Comparison of ENCODE assay signal across 14 mouse cellular contexts in the genomic region with DNA sequence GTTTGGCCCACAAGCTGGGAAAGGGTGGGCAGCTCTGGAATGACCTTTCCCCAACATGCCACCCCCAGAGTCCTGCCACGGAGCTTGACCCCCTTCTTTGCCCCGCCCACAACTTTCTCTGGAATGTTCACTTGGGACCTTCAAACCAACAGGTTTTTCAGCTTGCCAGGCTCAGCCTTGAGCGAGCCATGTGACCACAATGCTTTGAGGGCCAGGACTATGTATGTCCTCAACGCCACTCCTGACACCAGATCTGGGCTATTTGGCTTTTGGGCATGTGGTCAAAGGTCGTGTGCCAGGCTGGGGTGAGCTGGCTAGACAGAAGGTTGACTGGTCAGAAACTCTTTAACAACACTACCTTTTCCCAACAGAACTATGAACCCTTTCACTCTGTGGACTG. TPM values are rescaled to one million over a fixed set of nuclear protein-coding genes. Genes with fewer than 3 reads are reported as not detected.
DNase-seq lines count a peak whose midpoint lies in the region; ATAC-seq and TF ChIP-seq lines count a peak whose summit lies in the region.
"Had no signal": no experiment of that assay in that cellular context is flagged by ENCODE, and none has a peak within 500 bp of the region (broad histone marks: within the 10 kb centered on the region; RNA-seq: fewer than 3 reads in every experiment).

No protein-coding gene starts in this region.

- no peaks in the 10 kb centered on the region for H3K36me3 ChIP-seq in ES-E14 (ENCODE audit: control insufficient read depth, insufficient read depth, low read length, poor library complexity, severe bottlenecking)
- no peaks in the 10 kb centered on the region for H3K36me3 ChIP-seq in embryonic facial prominence, embryonic 14.5 days (ENCODE audit: control insufficient read depth, insufficient read depth, low read length)
- H3K36me3 ChIP-seq in kidney, embryonic 16.5 days (ENCODE audit: insufficient read depth, low read length) = no peaks in the 10 kb centered on the region
- H3K36me3 ChIP-seq: embryonic facial prominence, embryonic 12.5 days; limb, embryonic 12.5 days had no signal

- in situ Hi-C loops in ES-E14 (cut with MboI; ENCODE audit: low sequenced_read_pairs in 2 of 2, unreplicated experiment in 2 of 2) = no loop called here

- intact Hi-C loops in left cerebral cortex, postnatal 14 days (cut with DNase I) = no loop called here

- peaks cover 0 to 15% of the 10 kb centered on the region in 2 experiments; a peak in 2 of 4 replicates for H3K4me1 ChIP-seq in ES-E14 (ENCODE audit: control insufficient read depth in 2 of 2, insufficient read depth in 2 of 2, low read length in 2 of 2, poor library complexity in 1 of 2)
- peaks cover 10% of the 10 kb centered on the region for H3K4me1 ChIP-seq in embryonic facial prominence, embryonic 14.5 days (ENCODE audit: control insufficient read depth, insufficient read depth, low read length)
- 0 out of 2 replicates have a peak, but pooled peaks cover 12% of the 10 kb centered on the region for H3K4me1 ChIP-seq in kidney, embryonic 16.5 days (ENCODE audit: insufficient read depth, low read length)

- no peaks in the 10 kb centered on the region for H3K27me3 ChIP-seq in embryonic facial prominence, embryonic 14.5 days (replicated peaks; ENCODE audit: control insufficient read depth, insufficient read depth, low read length)
- no peaks in the 10 kb centered on the region for H3K27me3 ChIP-seq in kidney, embryonic 16.5 days (ENCODE audit: insufficient read depth, low read length)
- H3K27me3 ChIP-seq: embryonic facial prominence, embryonic 12.5 days had no signal

- H3K9me3 ChIP-seq in ES-E14 (ENCODE audit: control insufficient read depth, insufficient read depth, low read depth, low read length) = no peaks in the 10 kb centered on the region
- H3K9me3 ChIP-seq in embryonic facial prominence, embryonic 14.5 days (ENCODE audit: control insufficient read depth, low read length) = no peaks in the 10 kb centered on the region
- no peaks in the 10 kb centered on the region for H3K9me3 ChIP-seq in kidney, embryonic 16.5 days (ENCODE audit: low read length)
- H3K9me3 ChIP-seq: embryonic facial prominence, embryonic 12.5 days; limb, embryonic 12.5 days; megakaryocyte, embryonic 14.5 days had no signal

- no peak overlapping the region for H3K4me2 ChIP-seq in embryonic facial prominence, embryonic 14.5 days (ENCODE audit: low read depth, low read length)
- no peak overlapping the region for H3K4me2 ChIP-seq in kidney, embryonic 16.5 days (replicated peaks; ENCODE audit: low read depth, low read length)

- WGBS in embryonic facial prominence, embryonic 14.5 days = 59% methylated on average over 5 of the region's 5 CpGs
- 51% methylated on average over 5 of the region's 5 CpGs for WGBS in kidney, embryonic 16.5 days

- H3K4me3 ChIP-seq in ES-E14 (ENCODE audit: insufficient read depth in 1 of 2, low read depth in 1 of 2, low read length in 2 of 2, poor library complexity in 1 of 2, severe bottlenecking in 1 of 2) = no peak overlapping the region
- no peak overlapping the region for H3K4me3 ChIP-seq in embryonic facial prominence, embryonic 14.5 days (ENCODE audit: low read depth, low read length)
- no peak overlapping the region for H3K4me3 ChIP-seq in kidney, embryonic 16.5 days (ENCODE audit: low read length)
- no peak overlapping the region for H3K4me3 ChIP-seq in layer of hippocampus, adult 2 months
- H3K4me3 ChIP-seq: embryonic facial prominence, embryonic 12.5 days; limb, embryonic 12.5 days; megakaryocyte, embryonic 14.5 days had no signal

- H3K27ac ChIP-seq in ES-E14 (ENCODE audit: insufficient read depth, low read depth, low read length, poor library complexity, severe bottlenecking) = peak overlapping the region; percentile 1; the same call in 1 of the 2 replicates
- peak overlapping the region; percentile 61 for H3K27ac ChIP-seq in embryonic facial prominence, embryonic 14.5 days (replicated peaks; ENCODE audit: low read depth, low read length)
- peak overlapping the region; percentile 48 for H3K27ac ChIP-seq in kidney, embryonic 16.5 days (ENCODE audit: low read length)
- H3K27ac ChIP-seq in layer of hippocampus, adult 2 months = no peak overlapping the region
- H3K27ac ChIP-seq: embryonic facial prominence, embryonic 12.5 days; limb, embryonic 12.5 days had no signal

- H3K9ac ChIP-seq in ES-E14 (ENCODE audit: insufficient read depth, low read depth, low read length, poor library complexity, severe bottlenecking) = no peak overlapping the region
- H3K9ac ChIP-seq in embryonic facial prominence, embryonic 14.5 days (ENCODE audit: low read depth, low read length) = no peak overlapping the region
- H3K9ac ChIP-seq in kidney, embryonic 16.5 days (replicated peaks; ENCODE audit: low read length) = no peak overlapping the region
- H3K9ac ChIP-seq: embryonic facial prominence, embryonic 12.5 days; limb, embryonic 12.5 days had no signal

- DNase-seq in ES-E14 (ENCODE audit: low read depth, low spot score) = no peak
- DNase-seq in embryonic facial prominence, embryonic 14.5 days (ENCODE audit: low spot score) = peak; percentile 25
- peak; percentile 77 for DNase-seq in lung, postnatal 10 days
- no peak for DNase-seq in thymus, postnatal 25 days
- no peak for DNase-seq in left cerebral cortex, adult 9 months (ENCODE audit: low spot score in 2 of 2)
- no peak for DNase-seq in layer of hippocampus, adult 2 months (ENCODE audit: low spot score in 2 of 2)
- DNase-seq in left cerebral cortex, postnatal 14 days (ENCODE audit: low spot score in 2 of 2) = no peak
- DNase-seq: heart, adult 18-20 months had no signal

- TF ChIP-seq CTCF in layer of hippocampus, adult 2 months (conservative IDR thresholded peaks at IDR 0.05) = no peak

- ATAC-seq in embryonic facial prominence, embryonic 14.5 days (ENCODE audit: low read depth) = no peak
- peak; percentile 49; the same call in 1 of the 2 replicates for ATAC-seq in kidney, embryonic 16.5 days (ENCODE audit: low FRiP score, low TSS enrichment)

TF ChIP-seq in ES-E14, 5 proteins besides CTCF, POLR2A, EP300 and RAD21:
- no peak for TF ChIP-seq CHD2 (IDR thresholded peaks at IDR 0.05; ENCODE audit: low read depth, low read length)
- no peak for TF ChIP-seq HCFC1 (IDR thresholded peaks at IDR 0.05; ENCODE audit: borderline replicate concordance, insufficient read depth, low read length)
- TF ChIP-seq ZC3H11A (IDR thresholded peaks at IDR 0.05; ENCODE audit: borderline replicate concordance, low read depth, low read length) = no peak
- no peak for TF ChIP-seq ZNF384 (IDR thresholded peaks at IDR 0.05; ENCODE audit: low read depth, low read length)
- TF ChIP-seq MAFK (IDR thresholded peaks at IDR 0.05; ENCODE audit: insufficient read depth, low read depth, low read length) = no peak
TF ChIP-seq in ES-E14: peak in this region for 0.

RNA-seq across cellular contexts. Expression of gene Abhd11, which starts 6.8 kb away (rescaled TPM):
- total RNA-seq in ES-E14 (2012; rRNA removed) = 64.8 and 105 TPM in 2 replicates
- polyA plus RNA-seq in embryonic facial prominence, embryonic 14.5 days (2014; fragmentation: Nextera tagmentation; extraction: Ambion mirVana) = 61.3 and 70.3 TPM in 2 replicates
- polyA plus RNA-seq in kidney, embryonic 16.5 days (2015; fragmentation: Nextera tagmentation; extraction: Ambion mirVana) = 81.1 and 81.9 TPM in 2 replicates
- 10 to 100 TPM; 30.0 to 32.7 TPM for total RNA-seq in layer of hippocampus, adult 2 months (2021)
- 10 to 100 TPM; 41.2 to 42.0 TPM for total RNA-seq in left cerebral cortex, postnatal 14 days (2021)

RNA-seq across cellular contexts. Expression of gene Cldn3, which starts 16.1 kb away (rescaled TPM):
- total RNA-seq in ES-E14 (2012; rRNA removed) = 8.4 and 24.1 TPM in 2 replicates
- polyA plus RNA-seq in embryonic facial prominence, embryonic 14.5 days (2014; fragmentation: Nextera tagmentation; extraction: Ambion mirVana) = 23.2 and 27.8 TPM in 2 replicates
- polyA plus RNA-seq in kidney, embryonic 16.5 days (2015; fragmentation: Nextera tagmentation; extraction: Ambion mirVana) = 67.7 and 69.2 TPM in 2 replicates
- under 1 TPM in 1 of 2 experiments, not detected in 1; 0.37 TPM for total RNA-seq in layer of hippocampus, adult 2 months (2021)
- total RNA-seq in left cerebral cortex, postnatal 14 days (2021) = 1 to 10 TPM in 1 of 2 experiments, under 1 TPM in 1; 0.37 to 1.7 TPM
- total RNA-seq: heart, postnatal 25 days had no signal

RNA-seq across cellular contexts. Expression of gene Stx1a, which starts 21.1 kb away (rescaled TPM):
- 9.5 and 14.6 TPM in 2 replicates for total RNA-seq in ES-E14 (2012; rRNA removed)
- 19.6 and 20.8 TPM in 2 replicates for polyA plus RNA-seq in embryonic facial prominence, embryonic 14.5 days (2014; fragmentation: Nextera tagmentation; extraction: Ambion mirVana)
- polyA plus RNA-seq in kidney, embryonic 16.5 days (2015; fragmentation: Nextera tagmentation; extraction: Ambion mirVana) = 13.4 and 13.5 TPM in 2 replicates
- 10 to 100 TPM; 92.3 to 97.6 TPM for total RNA-seq in layer of hippocampus, adult 2 months (2021)
- 100 to 1,000 TPM; 413 to 473 TPM for total RNA-seq in left cerebral cortex, postnatal 14 days (2021)

RNA-seq across cellular contexts. Expression of gene Cldn4, which starts 55.4 kb away (rescaled TPM):
- 150 and 350 TPM in 2 replicates for total RNA-seq in ES-E14 (2012; rRNA removed)
- polyA plus RNA-seq in embryonic facial prominence, embryonic 14.5 days (2014; fragmentation: Nextera tagmentation; extraction: Ambion mirVana) = 27.0 and 30.6 TPM in 2 replicates
- 63.1 and 64.7 TPM in 2 replicates for polyA plus RNA-seq in kidney, embryonic 16.5 days (2015; fragmentation: Nextera tagmentation; extraction: Ambion mirVana)
- total RNA-seq in layer of hippocampus, adult 2 months (2021) = not detected
- not detected for total RNA-seq in left cerebral cortex, postnatal 14 days (2021)
- total RNA-seq: heart, postnatal 25 days; layer of hippocampus, adult 18-20 months had no signal

Comparison
In these comparisons a context has a peak if more than half of its experiments do, and no peak if none do; other contexts are left out.
1. DNase-seq: peak in embryonic facial prominence, embryonic 14.5 days (single experiment) and lung, postnatal 10 days (single experiment); none in ES-E14 (single experiment), thymus, postnatal 25 days (single experiment), left cerebral cortex, adult 9 months (0 of 2), layer of hippocampus, adult 2 months (0 of 2) and left cerebral cortex, postnatal 14 days (0 of 2).
2. RNA of gene Stx1a, which starts 21.1 kb away (total RNA-seq): 413 to 473 TPM in left cerebral cortex, postnatal 14 days; 92.3 to 97.6 TPM in layer of hippocampus, adult 2 months and 9.5 to 14.6 TPM in ES-E14; every median in the first group is over 4 times any median in the second.